ENCODE assay signal across 17 mouse cellular contexts in the genomic region with DNA sequence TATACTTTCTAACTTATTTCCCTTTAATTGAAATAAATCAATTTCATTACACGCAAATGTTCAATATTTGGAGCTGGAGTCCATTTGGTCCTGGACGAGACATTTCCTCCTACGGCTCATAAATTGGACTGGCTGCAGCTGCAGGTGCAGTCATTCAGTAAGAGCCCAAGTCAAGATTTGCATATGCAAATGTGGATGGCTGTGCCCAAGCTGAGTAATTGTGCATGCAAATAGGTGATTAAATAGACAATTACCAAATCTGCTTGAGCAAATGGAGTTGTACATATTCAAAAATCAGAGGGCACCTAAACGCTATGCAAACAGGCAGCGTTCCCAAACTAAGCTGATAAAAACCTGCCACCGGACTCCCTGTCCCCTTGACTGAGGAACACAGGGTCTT.
DNase-seq lines count a peak whose midpoint lies in the region; ATAC-seq and TF ChIP-seq lines count a peak whose summit lies in the region.
"Had no signal": no experiment of that assay in that cellular context is flagged by ENCODE, and none has a peak within 500 bp of the region (broad histone marks: within the 10 kb centered on the region; RNA-seq: fewer than 3 reads in every experiment).

No protein-coding gene starts in this region.

- TF ChIP-seq CTCF in lung, postnatal 0 days (IDR thresholded peaks at IDR 0.05) = no peak

- WGBS in forebrain, embryonic 11.5 days = 47% methylated on average over 6 of the region's 6 CpGs
- 81% methylated on average over 6 of the region's 6 CpGs for WGBS in forebrain, embryonic 10.5 days
- 41% methylated on average over 6 of the region's 6 CpGs for WGBS in midbrain, embryonic 14.5 days
- 40% methylated on average over 6 of the region's 6 CpGs for WGBS in midbrain, embryonic 15.5 days
- WGBS in hindbrain, embryonic 16.5 days = 24% methylated on average over 6 of the region's 6 CpGs
- 58% methylated on average over 6 of the region's 6 CpGs for WGBS in lung, postnatal 0 days

- H3K4me1 ChIP-seq in forebrain, embryonic 11.5 days (replicated peaks; ENCODE audit: control insufficient read depth, insufficient read depth, low read length) = peaks cover 6% of the 10 kb centered on the region
- peaks cover 9% of the 10 kb centered on the region for H3K4me1 ChIP-seq in forebrain, embryonic 10.5 days
- peaks cover 7% of the 10 kb centered on the region; the same call in 1 of the 2 replicates for H3K4me1 ChIP-seq in midbrain, embryonic 14.5 days (ENCODE audit: control insufficient read depth, insufficient read depth, low read length)
- peaks cover 4% of the 10 kb centered on the region; the same call in 1 of the 2 replicates for H3K4me1 ChIP-seq in midbrain, embryonic 15.5 days
- peaks cover 7% of the 10 kb centered on the region for H3K4me1 ChIP-seq in hindbrain, embryonic 16.5 days (ENCODE audit: control insufficient read depth, insufficient read depth, low read depth, low read length)
- no peaks in the 10 kb centered on the region for H3K4me1 ChIP-seq in lung, postnatal 0 days (ENCODE audit: insufficient read depth, low read depth, low read length)
- H3K4me1 ChIP-seq: megakaryocyte, embryonic 14.5 days had no signal

- TF ChIP-seq EP300 in lung, postnatal 0 days (IDR thresholded peaks at IDR 0.05) = no peak

- no peak overlapping the region for H3K9ac ChIP-seq in forebrain, embryonic 11.5 days (ENCODE audit: low read length)
- no peak overlapping the region for H3K9ac ChIP-seq in midbrain, embryonic 14.5 days (replicated peaks; ENCODE audit: low read length)
- no peak overlapping the region for H3K9ac ChIP-seq in midbrain, embryonic 15.5 days
- no peak overlapping the region for H3K9ac ChIP-seq in hindbrain, embryonic 16.5 days (ENCODE audit: low read depth, low read length)
- no peak overlapping the region for H3K9ac ChIP-seq in lung, postnatal 0 days (replicated peaks; ENCODE audit: low read depth)
- H3K9ac ChIP-seq: heart, embryonic 12.5 days; intestine, embryonic 15.5 days had no signal

- H3K9me3 ChIP-seq in forebrain, embryonic 11.5 days (ENCODE audit: control insufficient read depth, low read length) = no peaks in the 10 kb centered on the region
- no peaks in the 10 kb centered on the region for H3K9me3 ChIP-seq in forebrain, embryonic 10.5 days
- no peaks in the 10 kb centered on the region for H3K9me3 ChIP-seq in midbrain, embryonic 14.5 days (ENCODE audit: control insufficient read depth, low read length)
- no peaks in the 10 kb centered on the region for H3K9me3 ChIP-seq in midbrain, embryonic 15.5 days
- H3K9me3 ChIP-seq in hindbrain, embryonic 16.5 days (ENCODE audit: control insufficient read depth, low read length) = no peaks in the 10 kb centered on the region
- no peaks in the 10 kb centered on the region for H3K9me3 ChIP-seq in lung, postnatal 0 days (ENCODE audit: low read length)
- H3K9me3 ChIP-seq: heart, embryonic 12.5 days; intestine, embryonic 15.5 days; megakaryocyte, embryonic 14.5 days had no signal

- no peaks in the 10 kb centered on the region for H3K36me3 ChIP-seq in forebrain, embryonic 11.5 days (ENCODE audit: control insufficient read depth, insufficient read depth, low read length)
- H3K36me3 ChIP-seq in forebrain, embryonic 10.5 days (replicated peaks) = no peaks in the 10 kb centered on the region
- no peaks in the 10 kb centered on the region for H3K36me3 ChIP-seq in midbrain, embryonic 14.5 days (ENCODE audit: control insufficient read depth, insufficient read depth, low read length)
- no peaks in the 10 kb centered on the region for H3K36me3 ChIP-seq in midbrain, embryonic 15.5 days (replicated peaks)
- H3K36me3 ChIP-seq in hindbrain, embryonic 16.5 days (ENCODE audit: control insufficient read depth, insufficient read depth, low read length) = no peaks in the 10 kb centered on the region
- H3K36me3 ChIP-seq in splenic B cell, adult 2 months (ENCODE audit: control insufficient read depth, insufficient read depth, low read length, poor library complexity, severe bottlenecking) = no peaks in the 10 kb centered on the region
- H3K36me3 ChIP-seq in lung, postnatal 0 days (ENCODE audit: insufficient read depth, low read length) = no peaks in the 10 kb centered on the region
- H3K36me3 ChIP-seq: G1E; heart, embryonic 12.5 days; intestine, embryonic 15.5 days had no signal

- no peak overlapping the region for H3K4me2 ChIP-seq in forebrain, embryonic 11.5 days (ENCODE audit: low read depth, low read length, severe bottlenecking)
- H3K4me2 ChIP-seq in midbrain, embryonic 14.5 days (ENCODE audit: low read length) = no peak overlapping the region
- H3K4me2 ChIP-seq in midbrain, embryonic 15.5 days = no peak overlapping the region
- H3K4me2 ChIP-seq in hindbrain, embryonic 16.5 days (ENCODE audit: low read length) = peak overlapping the region; percentile 21; the same call in 1 of the 2 replicates
- H3K4me2 ChIP-seq in lung, postnatal 0 days (replicated peaks; ENCODE audit: low read depth, low read length) = no peak overlapping the region
- H3K4me2 ChIP-seq: intestine, embryonic 15.5 days had no signal

- no peak overlapping the region for H3K4me3 ChIP-seq in forebrain, embryonic 11.5 days (ENCODE audit: low read depth, low read length)
- no peak overlapping the region for H3K4me3 ChIP-seq in forebrain, embryonic 10.5 days
- H3K4me3 ChIP-seq in midbrain, embryonic 14.5 days (replicated peaks; ENCODE audit: low read depth, low read length) = no peak overlapping the region
- H3K4me3 ChIP-seq in midbrain, embryonic 15.5 days = no peak overlapping the region
- H3K4me3 ChIP-seq in hindbrain, embryonic 16.5 days (ENCODE audit: low read length) = no peak overlapping the region
- no peak overlapping the region for H3K4me3 ChIP-seq in lung, postnatal 0 days (ENCODE audit: low read depth, low read length)
- H3K4me3 ChIP-seq: erythroblast, embryonic 14.5 days; intestine, embryonic 15.5 days; megakaryocyte, embryonic 14.5 days had no signal

- H3K27ac ChIP-seq in forebrain, embryonic 11.5 days (ENCODE audit: low read depth, low read length) = no peak overlapping the region
- no peak overlapping the region for H3K27ac ChIP-seq in forebrain, embryonic 10.5 days
- no peak overlapping the region for H3K27ac ChIP-seq in midbrain, embryonic 14.5 days (replicated peaks; ENCODE audit: low read depth, low read length)
- H3K27ac ChIP-seq in midbrain, embryonic 15.5 days = no peak overlapping the region
- no peak overlapping the region for H3K27ac ChIP-seq in hindbrain, embryonic 16.5 days (ENCODE audit: low read depth, low read length)
- H3K27ac ChIP-seq in lung, postnatal 0 days (ENCODE audit: low read length) = no peak overlapping the region
- H3K27ac ChIP-seq: intestine, embryonic 15.5 days had no signal

- no peaks in the 10 kb centered on the region for H3K27me3 ChIP-seq in forebrain, embryonic 11.5 days (ENCODE audit: control insufficient read depth, insufficient read depth, low read length)
- no peaks in the 10 kb centered on the region for H3K27me3 ChIP-seq in forebrain, embryonic 10.5 days (ENCODE audit: poor library complexity, severe bottlenecking)
- H3K27me3 ChIP-seq in midbrain, embryonic 14.5 days (ENCODE audit: control insufficient read depth, insufficient read depth, low read length) = no peaks in the 10 kb centered on the region
- H3K27me3 ChIP-seq in midbrain, embryonic 15.5 days (replicated peaks) = no peaks in the 10 kb centered on the region
- no peaks in the 10 kb centered on the region for H3K27me3 ChIP-seq in hindbrain, embryonic 16.5 days (replicated peaks; ENCODE audit: control insufficient read depth, insufficient read depth, low read length)
- no peaks in the 10 kb centered on the region for H3K27me3 ChIP-seq in splenic B cell, adult 2 months (ENCODE audit: control insufficient read depth, insufficient read depth, low read length, poor library complexity, severe bottlenecking)
- H3K27me3 ChIP-seq in lung, postnatal 0 days (replicated peaks; ENCODE audit: insufficient read depth, low read length) = no peaks in the 10 kb centered on the region
- H3K27me3 ChIP-seq: heart, embryonic 12.5 days; intestine, embryonic 15.5 days; megakaryocyte, embryonic 14.5 days had no signal

- ATAC-seq in forebrain, embryonic 11.5 days (replicated peaks; ENCODE audit: low FRiP score) = peak; percentile 51; the same call in 1 of the 2 replicates
- no peak for ATAC-seq in midbrain, embryonic 14.5 days (ENCODE audit: low FRiP score, low TSS enrichment)
- ATAC-seq in midbrain, embryonic 15.5 days (replicated peaks) = no peak
- 0 out of 2 replicates have a peak, but pooled peaks have one; percentile 67 for ATAC-seq in hindbrain, embryonic 16.5 days
- ATAC-seq in lung, postnatal 0 days = no peak
- ATAC-seq: intestine, embryonic 15.5 days had no signal

- no peak for DNase-seq in forebrain, embryonic 11.5 days (ENCODE audit: low spot score)
- DNase-seq in forebrain, embryonic 10.5 days (ENCODE audit: extremely low spot score, low spot score) = no peak
- peak; percentile 56 for DNase-seq in midbrain, embryonic 14.5 days
- DNase-seq in splenic B cell, adult 2 months (ENCODE audit: low read depth, low spot score) = peak; percentile 14
- no peak for DNase-seq in lung, postnatal 0 days (ENCODE audit: low spot score)
- DNase-seq in spleen, postnatal 14 days (ENCODE audit: low spot score in 2 of 2) = no peak
- DNase-seq: cerebellum, adult 8-10 months; kidney, postnatal 4 days; right cerebral cortex, adult 18-20 months; thymus, adult 18-20 months had no signal

Comparison
In these comparisons a context has a peak if more than half of its experiments do, and no peak if none do; other contexts are left out.
1. ATAC-seq: peak in forebrain, embryonic 11.5 days (single experiment) and hindbrain, embryonic 16.5 days (single experiment); none in midbrain, embryonic 14.5 days (single experiment), midbrain, embryonic 15.5 days (single experiment) and lung, postnatal 0 days (single experiment).
2. DNase-seq: peak in midbrain, embryonic 14.5 days (single experiment) and splenic B cell, adult 2 months (single experiment); none in forebrain, embryonic 11.5 days (single experiment), forebrain, embryonic 10.5 days (single experiment), lung, postnatal 0 days (single experiment) and spleen, postnatal 14 days (0 of 2).